Mouse (Mus musculus): ENCODE data around the gene Kcnb1.

Kcnb1 gene

DNA sequence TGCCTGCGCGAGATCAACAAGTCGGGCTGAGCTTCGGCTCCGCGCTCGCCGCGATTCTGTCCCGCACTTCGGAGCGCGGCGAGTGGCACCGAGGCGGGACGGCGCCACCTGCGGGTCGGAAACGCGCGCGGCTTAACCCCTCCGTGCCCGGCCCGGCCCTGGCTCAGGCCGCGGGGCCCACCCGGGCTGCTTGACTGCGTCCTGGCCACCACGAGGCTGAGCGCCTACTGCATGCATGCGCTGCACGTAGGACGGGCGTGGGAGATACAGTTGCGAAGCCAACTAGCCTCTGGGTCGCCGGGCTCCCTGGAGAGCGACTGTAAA lies at the start of gene Kcnb1:
TSS of gene Kcnb1 (minus strand) at position 80 of the 324 bp plus-strand sequence.
- in situ Hi-C loops (cut with MboI, MseI) = no loop called here

DNA sequence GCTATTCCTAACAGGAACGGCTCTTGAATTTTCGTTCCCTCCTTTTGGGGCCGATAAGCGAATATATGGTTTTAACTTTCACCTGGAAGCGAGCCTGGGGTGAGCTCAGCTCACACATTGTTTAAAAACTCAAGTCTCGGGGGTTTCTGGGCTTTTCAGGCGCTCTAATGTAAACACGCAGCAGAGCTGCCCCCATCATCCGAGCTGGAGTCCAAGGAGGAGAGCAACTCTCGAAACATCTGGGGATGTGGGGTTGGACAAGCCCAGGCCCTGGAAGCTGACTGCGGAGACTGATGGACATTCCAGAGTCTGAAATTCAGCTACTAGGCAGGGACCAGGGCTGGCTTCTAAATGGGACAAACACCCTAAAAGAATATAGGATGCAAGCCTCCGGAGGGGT lies 49.3 kb upstream of the Kcnb1 start:
- in situ Hi-C loops (cut with MboI, MseI) = no loop called here

GRCm38 (mm10) chr2:167237224-167237623 lies 47.3 kb upstream of the Kcnb1 start:
- in situ Hi-C loops (cut with MboI, MseI) = no loop called here

DNA sequence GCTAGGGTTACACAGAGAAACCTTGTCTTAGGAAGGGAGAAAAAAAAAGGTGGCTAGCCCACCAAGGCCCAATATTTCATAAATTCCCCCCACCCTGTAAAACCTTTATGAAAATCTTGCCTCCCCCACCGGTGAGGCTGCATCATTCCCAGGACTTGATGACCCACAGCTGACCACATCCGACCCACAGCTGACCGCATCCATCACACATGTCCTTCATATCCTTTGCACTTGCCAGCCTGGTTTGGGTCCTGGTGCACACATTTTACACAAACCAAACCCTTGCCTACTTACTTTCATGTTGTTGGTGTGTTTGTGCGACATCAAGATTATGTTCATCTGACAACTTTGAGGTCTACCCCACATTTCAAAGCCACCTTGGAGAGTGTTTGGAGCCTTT lies 46.2 kb upstream of the Kcnb1 start:
- in situ Hi-C loops (cut with MboI, MseI) = no loop called here

- in situ Hi-C loops (cut with MboI, MseI) = no loop called here
Observed at GRCm38 (mm10) chr2:167235338-167236018, 45.5 kb upstream of the Kcnb1 start.

DNA sequence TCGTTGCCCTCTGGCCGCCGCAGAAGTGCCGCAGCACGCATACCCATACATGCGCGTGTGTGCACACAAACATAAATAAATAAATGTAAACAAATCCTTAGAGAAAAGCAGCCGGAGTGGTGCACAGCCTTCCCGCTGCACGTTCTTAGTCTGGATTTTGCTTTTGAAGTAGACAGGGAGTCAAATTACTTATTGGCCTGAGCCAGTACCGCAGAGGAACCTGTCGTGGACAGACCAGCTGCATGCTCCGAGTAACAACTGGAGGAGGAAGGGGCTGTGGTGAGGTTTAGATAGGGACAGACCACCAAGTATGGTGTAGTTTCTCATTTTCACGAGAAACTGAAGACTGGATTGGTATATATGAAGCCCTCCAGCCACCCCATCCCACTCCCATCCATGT lies 43.8 kb upstream of the Kcnb1 start:
- in situ Hi-C loops (cut with MboI, MseI) = no loop called here

- in situ Hi-C loops (cut with MboI, MseI) = no loop called here
Observed at GRCm38 (mm10) chr2:167233009-167233335, 43.0 kb upstream of the Kcnb1 start.

- in situ Hi-C loops (cut with MboI, MseI) = no loop called here
Observed at GRCm38 (mm10) chr2:167232132-167233008, 42.4 kb upstream of the Kcnb1 start.

GRCm38 (mm10) chr2:167230554-167230953 lies 40.6 kb upstream of the Kcnb1 start:
- in situ Hi-C loops (cut with MboI, MseI) = no loop called here

DNA sequence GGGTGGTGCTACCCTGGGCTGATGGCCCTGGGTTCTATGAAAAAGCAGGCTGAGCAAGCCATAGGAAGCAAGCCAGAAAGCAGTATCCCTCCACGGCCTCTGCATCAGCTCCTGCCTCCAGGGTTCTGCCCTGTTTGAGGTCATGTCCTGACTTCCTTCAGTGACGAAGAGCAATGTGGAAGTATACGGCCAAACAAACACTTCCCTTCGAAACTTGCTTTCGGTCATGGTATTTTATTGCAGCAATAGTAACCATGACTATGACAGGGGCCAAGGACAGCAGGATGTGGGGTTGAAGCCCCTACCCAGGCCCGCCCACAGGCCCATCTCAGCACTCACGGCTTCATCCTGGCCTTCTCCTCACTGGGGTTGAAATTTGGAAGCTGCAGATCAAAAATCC lies 35.0 kb upstream of the Kcnb1 start:
- in situ Hi-C loops (cut with MboI, MseI) = loop anchor here (5.0 kb wide), 1 partner anchor 52 kb away; no protein-coding TSS in a partner anchor

- in situ Hi-C loops (cut with MboI, MseI) = no loop called here
Observed at GRCm38 (mm10) chr2:167224194-167224593, 34.2 kb upstream of the Kcnb1 start.

DNA sequence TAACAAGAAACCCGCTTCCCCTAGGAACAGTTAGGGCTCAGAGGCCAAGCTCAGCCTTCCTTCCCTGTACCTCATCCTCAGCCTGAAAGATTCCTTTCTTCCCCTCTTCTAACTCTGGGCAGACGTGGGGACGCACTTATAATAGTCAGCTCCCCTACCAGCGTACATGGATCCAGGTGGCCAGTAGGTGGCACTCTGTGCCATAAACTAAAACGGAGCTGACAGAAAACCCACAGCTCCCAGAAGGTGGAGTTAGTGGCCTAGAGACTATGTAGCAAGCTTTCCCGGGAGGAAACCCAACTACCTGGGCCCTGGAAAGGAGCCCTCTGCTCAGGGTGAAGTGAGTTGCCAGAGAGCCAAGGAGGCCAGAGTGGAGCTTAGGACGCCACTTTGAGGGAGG lies 32.2 kb upstream of the Kcnb1 start:
- in situ Hi-C loops (cut with MboI, MseI) = no loop called here

- in situ Hi-C loops (cut with MboI, MseI) = no loop called here
Observed at GRCm38 (mm10) chr2:167221159-167221845, 31.3 kb upstream of the Kcnb1 start.

DNA sequence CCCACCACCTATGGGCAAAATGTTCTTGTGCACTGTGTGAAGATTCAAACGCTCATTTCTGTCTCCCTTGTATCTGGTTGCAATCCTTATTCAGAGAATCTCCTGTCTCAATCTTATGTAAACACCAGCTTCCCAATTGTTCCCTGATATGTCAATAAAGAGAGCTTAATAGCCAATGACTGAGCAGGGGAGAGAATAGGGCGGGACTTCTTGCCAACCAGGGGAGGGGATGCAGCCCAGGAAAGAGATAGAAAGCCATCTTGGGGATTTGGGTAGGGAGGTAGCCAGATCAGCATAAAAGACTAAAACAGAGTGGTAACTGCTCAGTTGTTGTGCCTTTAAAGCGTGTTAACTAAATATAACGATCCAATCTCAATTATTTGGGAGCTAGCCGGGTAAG lies 30.8 kb upstream of the Kcnb1 start:
- in situ Hi-C loops (cut with MboI, MseI) = no loop called here

GRCm38 (mm10) chr2:167219154-167219775 lies 29.3 kb upstream of the Kcnb1 start:
- in situ Hi-C loops (cut with MboI, MseI) = loop anchor here (5.0 kb wide), 1 partner anchor 147 kb away; no protein-coding TSS in a partner anchor

DNA sequence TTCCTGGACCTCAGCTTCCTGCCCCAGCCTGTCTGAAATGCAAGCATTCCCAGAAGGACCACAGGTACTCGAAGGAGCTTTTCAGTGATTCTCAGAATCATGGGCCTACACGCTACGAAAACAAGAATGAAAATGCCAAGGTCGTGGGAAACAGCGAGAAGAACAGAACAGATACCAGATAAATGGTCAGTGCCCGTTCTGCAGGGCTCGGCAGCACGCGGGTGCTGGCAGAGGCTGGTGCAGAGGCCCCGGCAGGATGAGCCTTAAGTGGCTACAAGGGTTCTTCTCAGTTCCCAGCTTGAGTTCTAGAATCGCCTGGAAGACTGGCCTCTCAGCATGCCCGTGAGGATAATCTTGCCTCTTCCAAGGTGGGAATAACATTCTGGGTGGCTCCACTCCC lies 23.7 kb upstream of the Kcnb1 start:
- in situ Hi-C loops (cut with MboI, MseI) = no loop called here

- in situ Hi-C loops (cut with MboI, MseI) = no loop called here
Observed at GRCm38 (mm10) chr2:167213076-167213475, 23.1 kb upstream of the Kcnb1 start.

- in situ Hi-C loops (cut with MboI, MseI) = no loop called here
Observed at GRCm38 (mm10) chr2:167212551-167212950, 22.6 kb upstream of the Kcnb1 start.

DNA sequence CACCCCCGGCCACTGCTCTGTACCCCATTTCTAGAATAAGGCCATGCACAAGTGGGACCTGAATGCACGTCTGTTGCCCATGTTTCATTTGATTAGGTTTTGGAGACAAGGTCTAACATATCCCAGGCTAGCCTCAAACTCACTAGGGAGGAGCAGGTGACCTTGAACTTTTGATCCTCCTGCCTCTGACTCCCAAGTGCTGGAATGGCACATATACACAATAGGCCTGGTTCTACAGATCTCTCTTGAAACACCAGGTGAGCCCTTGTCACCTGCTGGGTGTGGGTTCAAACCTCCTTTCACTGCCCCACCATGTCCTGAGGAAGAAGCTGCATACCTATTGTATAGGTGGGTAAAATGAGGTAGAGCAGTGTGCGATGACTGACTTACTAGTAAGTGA lies 22.1 kb upstream of the Kcnb1 start:
- in situ Hi-C loops (cut with MboI, MseI) = no loop called here

GRCm38 (mm10) chr2:167209900-167210299 lies 19.9 kb upstream of the Kcnb1 start:
- in situ Hi-C loops (cut with MboI, MseI) = no loop called here

DNA sequence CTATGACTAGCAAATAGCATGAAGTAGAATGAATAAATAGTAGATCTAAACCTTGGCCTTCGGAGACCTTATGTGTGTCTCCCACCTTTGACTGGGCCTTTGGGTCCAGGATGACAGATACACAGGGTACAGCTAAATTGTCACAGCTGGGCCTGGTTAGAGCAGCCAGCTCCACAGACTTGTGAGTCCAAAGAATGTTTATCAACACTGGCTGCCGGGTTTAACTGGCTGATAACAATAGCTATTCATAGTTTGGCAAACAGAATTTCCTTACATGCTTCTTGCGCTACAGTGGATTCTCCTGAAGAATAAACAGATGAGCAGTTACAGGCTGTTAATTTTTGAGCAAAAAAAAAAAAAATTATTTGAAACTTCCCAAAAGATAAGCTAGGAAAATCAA lies 19.0 kb upstream of the Kcnb1 start:
- in situ Hi-C loops (cut with MboI, MseI) = no loop called here
